Mouse (Mus musculus): ENCODE results near the gene Spi1.
"Not testable (repeated sequence)": the region's sequence is repeated elsewhere in the genome, so short reads cannot be mapped to it uniquely, and the experiment has no call there.

- not testable (repeated sequence) for TF ChIP-seq POLR2A (IDR thresholded peaks at IDR 0.05; ENCODE audit: borderline replicate concordance, control insufficient read depth, low read depth, low read length); CTCF (IDR thresholded peaks at IDR 0.05; ENCODE audit: control insufficient read depth, insufficient read depth, low read length)
Measured at GRCm38 (mm10) chr2:91111832-91112231, 29.6 kb downstream of the Spi1 start.

Measured in bone marrow, adult 2 months (tissue).